Mouse (Mus musculus): ENCODE data around the gene Ndufa1.
"Not testable (repeated sequence)": the region's sequence is repeated elsewhere in the genome, so short reads cannot be mapped to it uniquely, and the experiment has no call there.

Gene Ndufa1

GRCm38 (mm10) chrX:37191105-37191743 is at the start of gene Ndufa1, which contains the start of gene Rnf113a1:
TSS of gene Ndufa1 (minus strand) at chrX:37191163.
TSS of gene Rnf113a1 (plus strand) at chrX:37191245.
- TF ChIP-seq GATA4 (IDR thresholded peaks at IDR 0.05; ENCODE audit: insufficient replicate concordance, low read length), result no peak

GRCm38 (mm10) chrX:37222158-37222557 is 31.2 kb upstream of the Ndufa1 start, which contains the start of gene Rhox1:
TSS of gene Rhox1 (minus strand) at chrX:37222258.
- TF ChIP-seq GATA4 (IDR thresholded peaks at IDR 0.05; ENCODE audit: insufficient replicate concordance, low read length), result not testable (repeated sequence)

- TF ChIP-seq GATA4 (IDR thresholded peaks at IDR 0.05; ENCODE audit: insufficient replicate concordance, low read length), result no peak
These were observed 20.0 kb upstream of the Ndufa1 start, which contains the start of gene Gm9 for GRCm38 (mm10) chrX:37210941-37211340. TSS of gene Gm9 (minus strand) at chrX:37211041.

- TF ChIP-seq GATA4 (IDR thresholded peaks at IDR 0.05; ENCODE audit: insufficient replicate concordance, low read length), result no peak
These were observed 7.7 kb upstream of the Ndufa1 start for GRCm38 (mm10) chrX:37198676-37199075.

GRCm38 (mm10) chrX:37191744-37192379 is 899 bp upstream of the Ndufa1 start:
- TF ChIP-seq GATA4 (IDR thresholded peaks at IDR 0.05; ENCODE audit: insufficient replicate concordance, low read length), result no peak

GRCm38 (mm10) chrX:37190755-37191104 is 233 bp downstream of the Ndufa1 start:
- TF ChIP-seq GATA4 (IDR thresholded peaks at IDR 0.05; ENCODE audit: insufficient replicate concordance, low read length), result no peak

- no peak for TF ChIP-seq GATA4 (IDR thresholded peaks at IDR 0.05; ENCODE audit: insufficient replicate concordance, low read length)
These were observed 22.2 kb downstream of the Ndufa1 start, which contains the start of gene Akap14 for GRCm38 (mm10) chrX:37168742-37169141. TSS of gene Akap14 (minus strand) at chrX:37168842.

- no peak for TF ChIP-seq GATA4 (IDR thresholded peaks at IDR 0.05; ENCODE audit: insufficient replicate concordance, low read length)
These were observed 23.9 kb downstream of the Ndufa1 start for GRCm38 (mm10) chrX:37167085-37167484.

- no peak for TF ChIP-seq GATA4 (IDR thresholded peaks at IDR 0.05; ENCODE audit: insufficient replicate concordance, low read length)
These were observed 27.8 kb downstream of the Ndufa1 start for GRCm38 (mm10) chrX:37163115-37163514.

GRCm38 (mm10) chrX:37161169-37161568 is 29.8 kb downstream of the Ndufa1 start:
- no peak for TF ChIP-seq GATA4 (IDR thresholded peaks at IDR 0.05; ENCODE audit: insufficient replicate concordance, low read length)

GRCm38 (mm10) chrX:37157839-37158238 is 33.1 kb downstream of the Ndufa1 start:
- TF ChIP-seq GATA4 (IDR thresholded peaks at IDR 0.05; ENCODE audit: insufficient replicate concordance, low read length), result no peak

GRCm38 (mm10) chrX:37144954-37145353 is 46.0 kb downstream of the Ndufa1 start:
- no peak for TF ChIP-seq GATA4 (IDR thresholded peaks at IDR 0.05; ENCODE audit: insufficient replicate concordance, low read length)

GRCm38 (mm10) chrX:37141732-37142131 is 49.2 kb downstream of the Ndufa1 start:
- no peak for TF ChIP-seq GATA4 (IDR thresholded peaks at IDR 0.05; ENCODE audit: insufficient replicate concordance, low read length)
